Mouse (Mus musculus) adrenal gland, postnatal 10 days (tissue): ENCODE measurements around the gene Dyrk4. TPM values are rescaled to one million over a fixed set of nuclear protein-coding genes. Genes with fewer than 3 reads are reported as not detected.

Experiments
- DNase-seq: peaks from one replicate; pipeline ENCODE4 v3.0.0; 2021; ENCODE audit warnings: mixed read lengths
- long read RNA-seq, 2 experiments: library from polyadenylated mRNA; stranded (forward); transcript quantifications; one replicate each; pipeline ENCODE4 v2.0.0; 2021
- total RNA-seq, 2 experiments: library from RNA; stranded (reverse); gene quantifications; 2 replicates each; pipeline ENCODE4 v1.2.3; 2021

The Dyrk4 gene
- under 1 TPM in 1 of 2 experiments, not detected in 1; 0.27 TPM for total RNA-seq
- long read RNA-seq, experiment 1, result 0 reads
- long read RNA-seq, experiment 2, result 0 reads

DNA sequence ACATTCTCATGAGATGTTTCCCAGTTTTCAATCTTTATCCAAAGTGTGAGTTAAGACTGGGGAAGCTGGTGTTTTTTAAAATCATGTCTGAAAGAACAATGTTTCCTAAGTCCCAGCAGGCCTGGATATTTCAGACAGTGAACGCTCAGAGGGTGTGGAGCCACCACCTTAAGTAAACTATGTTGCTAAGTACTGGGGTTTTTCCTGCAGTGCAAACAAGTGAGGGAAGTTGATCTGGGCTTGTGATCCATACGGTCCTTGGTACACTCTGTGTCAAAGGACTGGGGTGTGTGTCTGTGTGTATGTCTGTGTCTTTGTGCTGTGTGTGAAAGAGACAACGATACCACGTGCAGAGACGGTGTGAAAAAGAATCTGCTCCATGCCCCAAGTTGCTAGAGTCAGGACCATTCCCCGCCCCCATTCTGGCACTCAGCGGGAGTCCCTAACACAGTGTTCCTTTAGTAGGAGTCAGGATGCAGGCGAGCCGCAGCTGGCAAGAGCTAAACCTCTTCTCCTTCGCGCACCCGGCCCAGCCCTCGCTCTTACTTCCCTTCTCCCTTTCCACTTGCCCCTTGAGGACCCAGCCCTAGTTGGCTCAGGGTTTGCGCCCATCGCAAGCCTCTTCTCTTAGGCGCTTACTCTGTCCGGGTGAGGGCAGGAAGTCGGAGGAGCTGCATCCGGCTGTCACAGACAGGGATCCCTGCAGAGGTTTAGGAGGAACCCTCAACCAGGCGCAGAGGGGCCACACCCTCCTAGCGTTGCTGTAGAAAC, at the start of gene Dyrk4:
Gene Dyrk4, minus strand, starts transcription at position 729 of the 771 bp plus-strand sequence.
- peak; percentile 14 for DNase-seq

DNA sequence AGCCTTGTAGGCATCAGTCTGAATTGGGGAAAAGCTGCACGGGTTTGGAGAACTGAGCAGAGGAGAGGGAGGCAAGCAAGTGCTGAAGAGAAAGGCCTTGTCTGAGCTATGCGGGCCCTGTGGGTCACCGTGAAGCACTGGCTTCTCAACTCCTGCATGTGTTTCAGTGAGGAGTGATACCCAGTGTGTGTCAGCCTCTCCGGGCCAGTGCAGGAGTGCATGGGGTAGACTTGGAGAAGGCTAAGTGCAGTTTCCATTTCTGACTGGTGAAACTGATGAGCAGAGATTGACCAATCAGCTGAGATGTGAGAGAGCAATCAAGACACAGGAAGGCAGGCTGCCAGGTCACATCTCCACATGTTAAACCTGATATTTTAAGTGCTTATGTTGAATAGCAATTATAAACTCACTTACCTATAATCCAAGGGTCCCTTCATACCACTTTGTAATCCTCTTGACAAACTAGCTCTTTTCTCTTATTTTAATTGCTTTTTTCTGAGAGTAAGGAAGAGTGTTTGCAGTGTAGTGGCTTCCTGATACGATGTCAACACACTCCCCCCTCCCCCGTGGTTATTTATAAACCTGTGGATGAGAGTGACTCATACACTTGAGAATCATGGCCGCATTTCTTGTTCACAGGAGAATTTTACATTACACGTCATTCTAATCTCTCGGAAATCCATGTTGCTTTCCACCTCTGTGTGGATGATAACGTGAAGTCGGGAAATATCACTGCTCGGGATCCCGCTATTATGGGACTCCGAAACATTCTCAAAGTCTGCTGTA, 44.8 kb upstream of the Dyrk4 start:
- DNase-seq, result no peak

DNA sequence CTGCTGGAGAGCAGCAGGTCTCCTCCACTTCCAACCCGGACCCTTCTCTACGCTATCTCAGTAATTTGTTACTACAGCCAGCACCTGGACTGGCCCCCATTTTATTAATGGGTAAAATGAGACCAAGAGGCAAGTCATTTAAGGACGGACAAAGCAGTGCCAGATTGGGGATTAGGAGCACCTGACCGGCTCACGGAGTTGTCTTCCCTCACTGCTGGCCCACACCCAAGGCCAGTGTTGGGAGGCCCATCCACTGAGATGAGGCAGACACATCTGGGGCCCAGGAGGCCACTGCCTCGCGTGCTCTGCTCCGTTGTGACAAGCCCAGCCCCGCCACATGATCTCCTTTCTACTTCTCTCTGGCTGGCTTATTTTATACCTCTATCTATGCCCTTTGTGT, 41.8 kb upstream of the Dyrk4 start:
- DNase-seq, result no peak

DNA sequence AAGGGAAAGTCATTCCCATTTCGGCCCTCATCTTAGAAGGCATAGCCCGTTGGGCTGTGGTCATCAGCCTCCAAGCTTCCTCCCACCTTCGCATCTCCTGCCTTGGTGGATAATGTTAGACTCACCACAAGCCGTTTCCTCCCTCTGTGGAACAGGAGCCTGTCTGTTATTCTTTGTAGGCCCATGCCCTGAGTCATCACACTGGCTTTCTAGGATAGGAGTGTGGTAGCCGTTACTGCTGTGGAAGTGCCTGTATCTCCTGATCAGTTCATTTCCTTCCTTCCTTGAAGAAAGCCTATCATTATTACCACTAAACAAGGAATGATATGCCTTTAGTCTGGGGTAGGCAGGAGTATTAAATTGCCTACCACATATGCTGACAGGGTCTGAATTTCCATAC, 41.1 kb upstream of the Dyrk4 start:
- no peak for DNase-seq

DNA sequence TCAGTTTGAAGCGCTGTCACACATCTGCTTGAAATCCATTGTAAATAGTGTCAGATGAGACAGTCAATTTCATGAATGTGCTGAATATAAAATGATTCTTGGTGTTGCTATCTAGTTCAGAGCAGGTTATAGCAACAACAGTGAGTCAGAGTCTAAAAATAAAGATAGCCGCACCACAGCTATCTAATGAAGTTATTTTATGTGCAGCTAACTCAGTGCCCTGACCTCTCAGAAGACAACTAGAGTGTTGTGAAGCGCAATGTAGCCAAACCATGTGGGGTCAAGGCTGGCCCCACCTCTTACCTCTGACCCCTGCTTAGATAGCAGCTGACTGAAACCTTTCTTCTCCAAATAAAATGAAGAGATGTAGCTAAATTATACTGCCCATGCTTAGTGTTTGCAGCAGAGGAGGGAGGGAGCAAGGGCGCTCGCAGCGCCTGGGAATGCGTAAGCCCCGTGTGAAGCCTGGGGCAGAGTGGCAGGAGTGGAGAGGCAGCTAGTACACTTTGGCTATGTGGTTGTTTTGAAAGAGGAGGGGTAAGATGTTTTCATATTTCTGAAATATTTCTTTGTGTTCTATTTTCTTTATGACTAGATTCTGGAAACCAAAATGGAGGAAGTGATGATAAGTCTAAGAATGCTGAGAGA, 39.9 kb upstream of the Dyrk4 start:
- no peak for DNase-seq

DNA sequence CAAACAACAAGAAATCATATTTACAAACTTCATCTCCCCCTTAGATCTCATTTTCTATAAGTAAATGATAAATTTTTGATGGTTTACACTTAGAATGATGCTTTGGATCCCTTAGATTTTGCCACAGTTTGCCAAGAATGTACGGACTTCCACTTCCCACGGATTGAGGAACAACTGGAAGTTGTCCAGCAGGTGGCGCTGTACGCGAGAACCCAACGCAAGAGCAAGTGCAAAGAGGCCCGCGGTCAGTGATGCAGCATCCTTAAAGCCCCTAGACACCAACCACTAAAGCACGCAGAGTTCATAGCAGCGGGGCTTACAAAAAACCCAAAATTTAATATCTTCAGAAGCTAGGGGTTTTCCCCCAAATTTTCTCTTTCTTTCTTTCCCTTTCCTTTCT, 34.1 kb upstream of the Dyrk4 start:
- peak; percentile 84 for DNase-seq

DNA sequence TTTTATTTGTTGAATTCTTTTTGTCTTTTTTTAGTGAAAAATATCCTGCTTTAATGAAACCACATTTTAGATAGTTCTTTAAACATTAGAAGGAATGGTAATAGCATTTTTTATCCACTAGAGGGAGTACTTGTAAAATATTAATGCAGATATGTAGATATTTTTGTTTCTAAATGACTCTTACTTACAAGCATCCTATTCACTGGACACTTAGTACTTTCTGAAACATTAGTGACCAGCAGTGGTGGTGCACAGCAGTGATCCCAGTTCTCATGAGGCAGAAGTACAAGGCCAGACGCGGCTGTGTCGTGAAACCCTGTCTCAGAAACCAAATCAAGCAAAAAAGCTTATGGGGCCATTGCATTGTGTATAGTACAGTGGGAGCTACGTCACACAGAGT, 26.7 kb upstream of the Dyrk4 start:
- no peak for DNase-seq

DNA sequence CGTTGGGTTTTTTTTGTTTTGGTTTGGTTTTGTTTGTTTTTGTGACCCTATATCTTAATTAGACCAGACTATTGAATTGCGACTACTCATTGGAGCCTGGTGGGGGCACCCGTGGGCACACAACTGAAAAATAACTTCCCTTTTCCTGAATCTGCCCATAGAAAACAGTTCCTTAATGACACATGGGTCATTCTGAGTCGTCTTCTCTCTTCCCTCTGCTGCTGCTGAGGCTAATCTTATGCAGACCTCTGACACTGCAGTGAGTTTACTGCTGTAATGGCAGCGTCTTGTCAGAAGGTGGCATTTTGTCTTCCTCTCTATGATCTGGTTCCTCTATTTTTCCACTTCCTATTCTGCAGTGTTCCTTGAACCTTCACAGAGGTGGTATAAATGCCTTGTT, 18.8 kb upstream of the Dyrk4 start:
- no peak for DNase-seq

DNA sequence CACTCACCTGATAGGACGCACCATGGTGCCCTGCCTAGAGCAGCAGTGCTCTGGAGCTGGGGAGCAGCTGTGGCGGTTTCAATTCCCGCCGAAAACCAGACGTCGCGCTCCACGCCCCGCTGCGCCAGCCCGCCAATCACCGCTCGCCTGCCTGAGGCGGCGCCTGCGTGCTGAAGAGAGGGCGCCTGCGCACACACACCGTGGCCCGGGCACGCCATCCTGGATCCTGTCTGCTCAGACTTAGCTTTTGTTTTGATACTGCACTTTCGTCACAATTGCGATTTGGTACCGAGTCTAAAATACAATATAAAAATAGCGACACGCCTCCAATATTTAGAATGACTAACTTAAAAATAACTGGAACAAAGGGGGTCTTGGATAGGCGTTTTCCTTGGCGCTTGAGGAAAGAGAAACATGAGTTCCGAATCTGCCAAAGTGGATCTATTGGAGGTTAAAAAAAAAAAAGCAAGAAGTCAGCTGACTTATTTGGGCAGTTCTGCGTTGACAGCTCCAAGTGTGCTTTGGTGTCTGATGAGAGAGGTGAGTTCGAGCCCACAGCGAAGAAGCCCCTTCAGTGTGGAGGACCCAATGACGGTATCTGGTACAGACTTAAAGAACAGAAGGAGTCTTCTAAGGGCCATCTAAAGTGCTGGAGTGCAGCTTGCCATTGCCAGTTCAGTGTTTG, 18.0 kb upstream of the Dyrk4 start, which contains the start of the genes Rad51ap1 and D6Wsu163e:
Gene Rad51ap1, minus strand, starts transcription at position 101 of the 685 bp plus-strand sequence.
Gene D6Wsu163e, plus strand, starts transcription at position 476 of the 685 bp plus-strand sequence.
- DNase-seq, result peak; percentile 95

DNA sequence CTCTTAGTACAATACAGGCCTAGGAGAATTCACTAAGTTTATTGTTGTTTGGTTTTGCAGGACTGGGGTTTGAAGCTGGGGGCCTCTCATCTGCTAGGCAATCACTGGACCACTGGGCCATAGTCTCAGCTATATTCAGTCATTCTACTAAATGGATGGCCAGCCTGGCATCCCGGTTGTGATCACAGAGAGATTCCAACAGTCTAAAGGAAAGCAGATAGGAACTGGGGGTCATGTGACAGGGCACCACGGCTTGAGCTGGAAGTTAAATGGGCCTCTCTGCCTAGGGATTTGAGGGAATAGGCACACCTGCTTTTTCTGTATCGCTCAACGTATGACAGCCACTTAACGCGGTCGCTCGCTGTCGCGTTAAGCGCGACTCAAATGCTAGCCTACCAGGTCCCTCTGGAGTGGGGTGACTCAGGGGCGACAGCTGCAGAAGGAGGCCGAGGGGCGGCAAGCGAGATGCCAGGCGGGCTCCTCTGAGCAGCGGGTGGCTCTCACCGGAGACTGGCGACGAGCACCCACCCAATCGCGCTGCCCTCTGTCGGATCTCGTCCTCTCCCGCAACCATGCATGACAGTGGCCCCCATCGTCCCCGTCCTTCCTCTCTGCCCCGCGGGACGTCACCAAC, 17.3 kb upstream of the Dyrk4 start:
- no peak for DNase-seq

DNA sequence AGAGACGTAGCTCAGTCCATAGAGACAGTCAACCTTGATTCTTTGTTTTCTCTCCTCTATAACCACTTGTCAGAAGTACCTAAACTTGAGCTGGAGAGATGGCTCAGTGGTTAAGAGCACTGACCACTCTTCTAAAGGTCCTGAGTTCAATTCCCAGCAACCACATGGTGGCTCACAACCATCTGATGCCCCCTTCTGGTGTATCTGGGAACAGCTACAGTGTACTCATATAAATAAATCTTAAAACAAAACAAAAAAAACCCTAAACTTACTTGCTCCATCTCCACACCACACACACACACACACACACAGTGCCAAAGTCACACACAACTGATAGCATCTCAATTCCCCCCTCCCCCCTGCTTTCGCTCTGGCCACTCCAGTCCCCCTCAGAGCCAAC, 16.4 kb upstream of the Dyrk4 start:
- no peak for DNase-seq

DNA sequence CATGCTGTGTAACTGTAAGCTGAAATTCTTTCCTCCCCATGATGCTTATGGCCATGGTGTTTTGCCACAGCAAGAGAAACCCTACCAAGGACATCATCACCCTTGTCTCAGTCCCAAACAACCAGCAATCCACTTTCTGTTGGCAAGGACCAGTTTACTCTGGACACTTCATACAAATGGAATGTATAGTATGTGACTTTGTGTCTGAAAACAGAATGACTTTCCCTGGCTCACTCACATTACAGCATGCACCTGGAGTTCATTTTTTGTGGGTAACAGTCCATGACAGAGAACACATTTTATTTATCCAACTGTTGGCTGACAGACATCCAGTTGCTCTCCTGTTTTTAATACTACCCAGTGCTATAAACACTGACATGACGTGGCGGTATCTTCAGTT, 11.3 kb upstream of the Dyrk4 start:
- no peak for DNase-seq

DNA sequence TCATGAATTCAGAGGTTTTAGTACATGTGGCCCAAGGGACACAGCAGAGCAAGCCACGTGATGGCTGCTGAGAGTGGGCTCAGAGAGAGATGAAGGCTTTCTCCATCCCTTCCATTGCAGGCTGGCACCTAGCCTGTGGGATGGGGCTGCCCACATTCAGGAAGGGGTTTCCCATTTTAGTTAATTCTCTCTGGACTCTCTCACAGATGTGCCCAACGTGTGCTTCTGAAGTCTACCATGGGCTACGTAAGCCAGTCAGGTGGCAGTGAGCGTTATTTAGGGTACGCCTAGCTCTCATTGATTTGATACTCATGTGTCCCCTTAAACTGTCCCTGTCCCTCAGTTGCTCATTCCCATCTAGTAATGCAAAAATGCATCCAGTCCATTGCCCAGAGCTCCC, 6.7 kb downstream of the Dyrk4 start:
- DNase-seq, result no peak

DNA sequence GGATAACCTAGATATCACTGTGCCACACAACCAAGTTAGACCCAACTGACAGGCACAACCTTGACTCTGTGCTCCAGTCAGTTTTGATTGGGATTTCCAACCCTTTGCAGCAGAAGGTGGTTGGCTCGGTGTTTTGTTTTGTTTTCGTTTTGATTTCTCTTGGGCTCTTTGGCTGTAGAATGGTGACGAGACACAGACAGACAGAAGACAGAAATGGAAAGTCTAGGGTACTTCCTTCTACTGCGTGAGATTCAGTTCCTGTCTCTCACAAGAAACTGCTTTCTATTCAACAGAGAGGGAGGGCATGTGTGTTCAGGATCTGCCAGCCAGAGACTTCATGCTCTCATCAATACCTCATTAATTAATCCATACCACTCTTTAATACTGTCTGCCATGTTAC, 10.9 kb downstream of the Dyrk4 start:
- DNase-seq, result no peak

DNA sequence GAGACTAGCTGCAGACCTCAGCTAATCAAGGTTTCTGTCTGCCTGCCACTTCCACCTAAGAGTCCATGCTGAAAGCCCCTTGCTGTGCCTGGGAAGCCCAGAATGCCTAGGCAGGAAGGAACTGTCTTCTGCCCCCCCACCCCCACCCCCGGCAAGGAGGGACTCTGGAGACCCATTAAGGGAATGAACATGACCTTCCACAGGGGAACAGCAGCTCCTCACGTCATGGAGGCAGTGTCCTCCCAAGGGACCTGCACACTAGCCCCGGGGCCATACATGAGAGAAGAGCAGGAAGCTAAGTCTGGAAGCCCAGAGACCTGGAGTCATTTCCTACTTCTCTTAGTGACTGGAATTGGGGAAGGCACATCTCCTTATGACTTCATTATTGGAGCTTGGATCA, 13.8 kb downstream of the Dyrk4 start:
- no peak for DNase-seq

DNA sequence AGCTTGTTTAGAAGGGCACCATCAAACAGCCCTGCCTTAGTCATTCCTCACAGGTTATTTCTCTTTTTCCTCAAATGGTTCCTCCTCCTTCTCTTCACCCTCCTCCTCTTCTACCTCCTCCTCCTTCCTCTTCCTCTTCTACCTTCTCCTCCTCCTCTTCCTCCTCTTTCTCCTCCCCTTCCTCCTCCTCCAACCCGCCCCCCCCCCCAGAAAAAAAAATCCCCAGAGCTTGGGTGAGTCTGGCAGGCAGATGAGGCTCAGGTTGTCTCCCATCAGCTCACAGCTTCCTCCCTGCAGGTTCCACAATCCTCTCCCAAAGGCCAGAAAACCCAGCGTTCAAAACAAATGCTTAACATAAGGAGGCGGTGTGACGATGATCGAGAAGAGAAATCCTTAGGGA, 14.3 kb downstream of the Dyrk4 start:
- DNase-seq, result no peak

DNA sequence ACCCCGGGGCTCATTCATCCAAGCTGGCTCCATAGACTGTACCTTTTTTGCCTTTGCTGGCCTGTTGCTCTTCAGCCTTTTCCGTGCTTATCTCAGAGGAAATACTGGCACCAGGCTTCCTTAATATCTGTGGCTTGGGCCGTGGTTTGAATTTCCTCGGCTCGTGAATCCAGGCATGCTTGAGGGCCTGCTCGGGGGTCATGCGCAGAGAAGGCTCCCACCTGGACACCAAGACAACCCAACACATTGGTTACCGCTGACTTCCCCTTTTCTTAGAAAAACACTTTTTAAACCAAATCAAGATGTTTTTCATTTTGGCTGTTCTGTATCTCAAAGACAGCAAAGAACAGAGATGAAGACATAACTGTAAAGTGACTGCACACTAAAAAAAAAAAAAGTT, 44.5 kb downstream of the Dyrk4 start:
- DNase-seq, result no peak

DNA sequence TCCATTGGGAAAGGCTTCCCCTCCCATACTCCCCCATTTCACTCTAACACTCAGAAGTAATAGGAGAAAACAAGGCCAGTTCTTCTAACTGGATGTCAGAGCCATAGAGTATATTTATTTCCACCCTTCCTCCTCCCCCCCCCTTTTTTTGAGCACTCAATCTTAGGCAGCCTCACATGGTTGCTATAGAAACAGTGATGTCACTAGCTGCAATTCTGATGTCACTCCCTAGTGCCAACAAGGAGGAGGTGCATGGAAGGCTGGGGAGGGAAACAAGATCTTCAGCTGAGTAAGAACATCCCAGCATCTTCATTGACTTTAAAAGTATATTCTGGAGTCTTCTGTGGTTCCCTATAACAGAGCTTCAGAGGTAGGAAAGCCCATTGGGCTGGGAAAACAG, 68.8 kb downstream of the Dyrk4 start, which contains the start of gene Akap3:
Gene Akap3, plus strand, starts transcription at position 218 of the 400 bp plus-strand sequence.
- DNase-seq, result no peak

DNA sequence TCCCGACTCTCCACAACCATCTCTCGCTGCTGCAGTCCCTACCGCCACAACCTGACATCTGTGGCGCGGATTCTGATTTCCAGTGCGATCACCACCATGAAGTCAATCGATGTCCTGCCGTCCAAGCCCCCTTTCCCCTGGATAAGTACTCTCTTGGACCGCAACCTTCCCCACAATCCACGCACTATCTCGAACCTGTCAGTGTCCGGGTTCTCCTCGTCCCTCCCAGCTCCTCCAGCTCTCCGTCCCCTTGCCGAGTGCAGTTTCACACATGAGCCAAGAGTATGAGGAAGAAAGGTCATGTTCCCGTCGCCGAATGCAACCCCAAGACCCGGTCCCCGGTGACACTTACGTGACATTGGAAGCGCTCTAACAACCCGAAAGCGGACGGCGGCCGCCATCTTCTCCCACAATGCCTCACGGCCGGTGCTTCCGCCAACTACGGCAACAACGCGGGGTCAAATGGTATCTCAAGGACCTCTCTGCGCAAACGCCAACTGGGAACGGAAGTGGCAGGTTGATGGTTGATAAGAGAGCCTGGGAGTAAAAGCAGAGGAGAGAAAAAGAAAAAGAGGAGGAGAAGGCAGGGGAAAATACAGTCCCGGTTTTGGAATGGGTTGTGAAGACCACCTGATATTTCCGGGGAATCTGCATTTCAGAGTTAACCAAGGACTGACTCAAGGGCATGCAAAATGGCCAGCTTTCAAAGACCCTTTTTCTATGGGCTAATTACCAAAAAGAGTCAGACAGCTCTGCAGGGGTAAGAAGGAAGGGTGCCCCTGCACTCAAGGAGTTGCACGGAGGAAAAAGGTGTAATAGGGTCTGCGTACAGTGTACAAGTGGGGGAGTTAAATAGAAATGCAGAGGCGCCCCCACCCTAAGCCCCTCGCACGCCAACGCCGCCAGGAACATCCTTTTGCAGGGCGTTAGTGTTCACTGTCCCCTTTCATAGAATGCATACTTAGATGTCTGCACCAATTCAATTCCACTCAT, 72.6 kb downstream of the Dyrk4 start, which contains the start of gene Ndufa9:
Gene Ndufa9, minus strand, starts transcription at position 425 of the 993 bp plus-strand sequence.
- peak; percentile 96 for DNase-seq

DNA sequence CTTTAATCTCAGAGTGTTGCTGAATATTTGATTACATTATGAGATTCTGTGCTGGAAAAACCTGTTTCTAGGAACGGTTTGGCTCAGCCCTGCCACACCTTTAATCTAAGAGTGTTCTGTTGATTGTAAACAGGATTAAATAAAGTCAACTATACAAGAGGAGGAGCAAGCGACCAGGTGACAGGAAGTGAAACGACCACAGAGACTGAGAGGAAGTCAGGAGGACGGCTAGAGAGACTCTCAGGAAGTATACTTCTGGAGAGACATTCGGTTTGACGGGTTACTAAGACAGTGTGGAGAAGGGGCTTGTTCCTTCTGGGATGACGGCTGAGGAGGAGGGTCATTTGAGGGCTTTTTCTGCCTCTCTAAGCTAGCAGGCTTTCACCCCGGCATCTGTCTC, 85.0 kb downstream of the Dyrk4 start:
- DNase-seq, result no peak
